Mouse (Mus musculus) heart, postnatal 0 days (tissue): Measurements from ENCODE around the gene Melk. TPM values are rescaled to one million over a fixed set of nuclear protein-coding genes. Genes with fewer than 3 reads are reported as not detected.

Source experiments
- ATAC-seq: fragments of 200-750 bp; cut with Nextera tagmentation; 2 replicates; pipeline ENCODE4 v1.8.0; 2017; ENCODE audit warnings: low read depth, moderate number of reproducible peaks, moderate library complexity; ENCODE audit not compliant: insufficient read depth
- DNase-seq: peaks from one replicate; pipeline ENCODE4 v3.0.0-alpha.2; 2016; ENCODE audit warnings: low spot score
- H3K27ac ChIP-seq: fragments of 300-500 bp; sonication (generic); 2 replicates; pipeline ENCODE4 v1.5.1; 2014; ENCODE audit warnings: low read depth, mild to moderate bottlenecking
- H3K27me3 ChIP-seq: fragments of 300-500 bp; sonication (generic); 2 replicates; pipeline ENCODE4 v1.6.1; 2014; ENCODE audit warnings: low read length, mixed read lengths; ENCODE audit not compliant: control insufficient read depth, insufficient read depth
- H3K36me3 ChIP-seq: fragments of 300-500 bp; sonication (generic); replicated peaks from 2 replicates; pipeline ENCODE4 v1.6.1; 2014; ENCODE audit warnings: low read length, mixed read lengths; ENCODE audit not compliant: control insufficient read depth, insufficient read depth
- H3K4me1 ChIP-seq: fragments of 300-500 bp; sonication (generic); 2 replicates; pipeline ENCODE4 v1.6.1; 2014; ENCODE audit warnings: antibody characterized with exemption; ENCODE audit not compliant: control insufficient read depth, insufficient read depth
- H3K4me2 ChIP-seq: fragments of 300-500 bp; sonication (generic); 2 replicates; pipeline ENCODE4 v1.6.1; 2014; ENCODE audit warnings: low read depth, mild to moderate bottlenecking, low read length, moderate library complexity
- H3K4me3 ChIP-seq: fragments of 300-500 bp; sonication (generic); 2 replicates; pipeline ENCODE4 v1.5.1; 2014; ENCODE audit warnings: low read depth, low read length
- H3K9ac ChIP-seq: fragments of 300-500 bp; sonication (generic); replicated peaks from 2 replicates; pipeline ENCODE4 v1.6.1; 2014; ENCODE audit warnings: low read depth, low read length, mixed read lengths
- H3K9me3 ChIP-seq: fragments of 300-500 bp; sonication (generic); replicated peaks from 2 replicates; pipeline ENCODE4 v1.6.1; 2016; ENCODE audit warnings: low read length; ENCODE audit not compliant: control insufficient read depth
- CTCF ChIP-seq: IDR thresholded peaks from 2 replicates; pipeline ENCODE4 v1.5.1; 2016; ENCODE audit warnings: antibody characterized with exemption, control low read depth, low read depth
- EP300 ChIP-seq: IDR thresholded peaks from 2 replicates; pipeline ENCODE4 v1.6.1; 2016; ENCODE audit warnings: antibody characterized with exemption, low read depth
- WGBS: fragments of 180-500 bp; shearing (Covaris S2); extraction: QIAGEN DNeasy Blood & Tissue Kit; methylation state at CpG from one replicate; pipeline ENCODE4 v1.1.7; 2014; 5-methylcytosine and 5-hydroxymethylcytosine counted together
- polyA plus RNA-seq: library from polyadenylated mRNA; unstranded; fragments of >200 nt; fragmentation: Nextera tagmentation; extraction: Ambion mirVana; gene quantifications from 2 replicates; pipeline ENCODE4 v1.2.1, GENCODE M21; 2015
- total RNA-seq: library from RNA; depleted of rRNA; stranded (reverse); fragments of >200 nt; gene quantifications from 2 replicates; pipeline ENCODE4 v1.2.3, GENCODE M21; 2014; ENCODE audit warnings: low replicate concordance

Gene Melk
- total and polyA plus RNA-seq, 2 experiments from 2014 or later = 6.3 to 13.7 TPM

DNA sequence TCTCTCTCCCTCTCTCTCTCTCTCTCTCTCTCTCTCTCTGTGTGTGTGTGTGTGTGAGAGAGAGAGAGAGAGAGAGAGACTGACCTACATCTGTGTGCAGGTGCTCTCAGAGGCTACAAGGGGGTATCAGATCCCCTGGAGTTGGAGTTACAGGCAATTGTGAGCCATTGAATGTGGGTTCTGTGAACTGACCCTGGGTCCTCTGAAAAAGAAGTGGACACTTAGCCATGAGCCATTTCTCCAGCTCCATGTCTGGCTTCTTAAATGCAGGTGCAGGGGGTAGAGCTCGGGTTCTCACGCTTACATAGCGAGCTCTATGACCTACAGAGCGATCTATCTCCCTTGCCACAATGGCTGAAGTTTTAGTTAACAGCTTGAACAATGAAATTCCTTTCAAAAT lies 41.5 kb upstream of the Melk start:
- Histone ChIP-seq H3K27ac (no peak overlapping the region), H3K9ac (no peak overlapping the region), H3K4me3 (no peak overlapping the region), H3K4me2 (no peak overlapping the region), H3K4me1 (no peaks in the 10 kb centered on the region), H3K27me3 (no peaks in the 10 kb centered on the region), H3K36me3 (no peaks in the 10 kb centered on the region), H3K9me3 (no peaks in the 10 kb centered on the region)
- WGBS = 90% methylated on average over 4 of the region's 4 CpGs
- no peak for TF ChIP-seq EP300
- TF ChIP-seq CTCF = no peak
- ATAC-seq (no peak), DNase-seq (no peak)

DNA sequence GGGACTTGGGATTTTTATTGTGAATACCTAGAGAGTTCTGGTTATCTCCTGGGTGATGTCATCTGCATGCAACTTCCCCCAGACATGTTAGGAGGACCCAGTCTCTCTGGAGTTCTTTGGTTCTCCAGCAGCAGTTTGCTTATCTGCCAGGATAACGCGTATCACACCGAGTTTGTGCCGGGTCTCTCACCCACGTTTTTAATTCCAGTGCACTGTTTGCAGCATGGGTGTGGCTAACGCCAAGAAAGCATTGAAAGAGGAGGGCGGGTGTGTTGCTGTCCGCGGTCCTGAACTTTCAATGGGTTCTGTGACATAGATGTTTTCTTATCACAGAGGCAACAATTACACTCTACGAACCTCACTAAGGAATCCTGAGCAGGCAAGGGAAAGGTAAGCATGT lies 40.4 kb upstream of the Melk start:
- Histone ChIP-seq H3K4me3 (no peak overlapping the region), H3K4me2 (no peak overlapping the region), H3K9me3 (no peaks in the 10 kb centered on the region), H3K9ac (no peak overlapping the region), H3K36me3 (no peaks in the 10 kb centered on the region), H3K27me3 (no peaks in the 10 kb centered on the region), H3K27ac (no peak overlapping the region), H3K4me1 (no peaks in the 10 kb centered on the region)
- ATAC-seq = no peak
- WGBS = 0% methylated on average over 10 of the region's 10 CpGs
- peak; percentile 37 for DNase-seq
- no peak for TF ChIP-seq CTCF
- no peak for TF ChIP-seq EP300

DNA sequence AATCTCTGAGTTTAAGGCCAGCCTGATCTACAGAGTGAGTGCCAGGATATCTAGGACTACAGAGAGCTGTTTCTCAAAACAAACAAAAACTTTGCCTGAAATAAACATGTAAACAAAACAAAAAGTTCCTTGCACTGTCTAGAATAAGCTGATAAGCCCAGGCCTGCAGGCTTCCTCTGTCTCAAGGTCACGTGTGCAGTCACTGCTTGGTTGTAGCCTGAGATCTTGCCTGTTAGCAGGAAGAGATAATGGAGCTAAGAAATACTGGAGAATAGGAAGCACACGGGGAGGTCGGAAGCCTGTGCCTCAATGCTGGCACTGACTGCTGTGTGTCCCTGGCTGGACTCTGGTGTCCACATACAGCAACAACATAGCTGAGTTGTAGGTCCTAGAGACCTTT lies 35.2 kb upstream of the Melk start:
- no peak overlapping the region for H3K4me2 ChIP-seq
- H3K9me3 ChIP-seq = no peaks in the 10 kb centered on the region
- ATAC-seq (no peak), DNase-seq (no peak)
- H3K4me1 ChIP-seq = no peaks in the 10 kb centered on the region
- no peak overlapping the region for H3K4me3 ChIP-seq
- WGBS = 38% methylated on average over 3 of the region's 3 CpGs
- H3K9ac ChIP-seq = no peak overlapping the region
- H3K27me3 ChIP-seq = no peaks in the 10 kb centered on the region
- no peaks in the 10 kb centered on the region for H3K36me3 ChIP-seq
- no peak overlapping the region for H3K27ac ChIP-seq
- TF ChIP-seq EP300 (no peak), CTCF (no peak)

DNA sequence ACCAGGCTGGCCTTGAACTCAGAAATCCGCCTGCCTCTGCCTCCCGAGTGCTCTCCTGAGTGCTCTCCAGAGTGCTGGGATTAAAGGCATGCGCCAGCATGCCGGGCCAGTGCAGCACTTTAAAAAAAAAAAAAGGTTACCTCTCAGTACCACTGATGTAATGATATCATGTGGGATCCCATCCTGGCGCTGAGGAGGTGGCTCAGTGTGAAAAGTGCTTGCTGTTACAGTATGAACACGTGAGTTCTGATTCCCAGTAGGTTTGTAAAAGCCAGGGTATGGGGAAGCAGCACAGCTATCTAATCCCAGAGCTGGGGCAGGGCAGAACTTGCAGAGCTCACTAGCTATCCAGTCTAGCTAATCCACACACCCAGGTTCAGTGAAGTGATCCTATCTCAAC lies 33.2 kb upstream of the Melk start:
- no peak for ATAC-seq

DNA sequence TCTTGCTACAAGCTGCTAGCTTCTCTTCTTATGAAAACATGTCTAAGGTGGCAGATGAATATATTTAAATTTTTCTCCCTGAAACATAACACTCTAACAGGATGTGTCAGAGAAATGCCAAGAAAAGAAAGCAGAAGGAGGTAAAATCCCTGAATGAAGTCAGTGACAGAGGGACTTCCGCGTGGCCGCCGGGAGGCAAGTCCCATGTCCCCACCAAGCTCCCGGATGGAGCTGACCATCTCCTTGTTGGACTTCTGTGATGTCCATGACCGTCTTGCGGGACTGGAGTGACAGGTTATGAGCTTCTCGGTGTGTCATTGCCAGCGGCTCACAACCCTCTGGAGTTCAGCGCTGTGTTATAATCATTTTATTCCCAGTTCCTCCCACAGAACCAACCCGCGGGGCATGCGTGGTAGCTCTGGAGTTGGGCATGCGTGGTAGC lies 31.3 kb upstream of the Melk start:
- DNase-seq = no peak
- H3K4me2 ChIP-seq = no peak overlapping the region
- H3K27me3 ChIP-seq = no peaks in the 10 kb centered on the region
- no peaks in the 10 kb centered on the region for H3K36me3 ChIP-seq
- H3K4me1 ChIP-seq = no peaks in the 10 kb centered on the region
- no peak for ATAC-seq
- no peaks in the 10 kb centered on the region for H3K9me3 ChIP-seq
- H3K27ac ChIP-seq = no peak overlapping the region
- TF ChIP-seq CTCF (no peak), EP300 (no peak)
- H3K4me3 ChIP-seq = no peak overlapping the region
- WGBS = 87% methylated on average over 14 of the region's 14 CpGs
- H3K9ac ChIP-seq = no peak overlapping the region

More for the DNA sequence above, 33.2 kb upstream of the Melk start:
- H3K36me3 ChIP-seq = no peaks in the 10 kb centered on the region
- no peaks in the 10 kb centered on the region for H3K9me3 ChIP-seq
- DNase-seq = no peak
- H3K4me2 ChIP-seq = no peak overlapping the region
- TF ChIP-seq CTCF = no peak
- no peak for TF ChIP-seq EP300
- H3K4me3 ChIP-seq = no peak overlapping the region
- H3K27me3 ChIP-seq = no peaks in the 10 kb centered on the region
- 75% methylated on average over 6 of the region's 6 CpGs for WGBS
- H3K4me1 ChIP-seq = no peaks in the 10 kb centered on the region
- no peak overlapping the region for H3K9ac ChIP-seq
- H3K27ac ChIP-seq = no peak overlapping the region

DNA sequence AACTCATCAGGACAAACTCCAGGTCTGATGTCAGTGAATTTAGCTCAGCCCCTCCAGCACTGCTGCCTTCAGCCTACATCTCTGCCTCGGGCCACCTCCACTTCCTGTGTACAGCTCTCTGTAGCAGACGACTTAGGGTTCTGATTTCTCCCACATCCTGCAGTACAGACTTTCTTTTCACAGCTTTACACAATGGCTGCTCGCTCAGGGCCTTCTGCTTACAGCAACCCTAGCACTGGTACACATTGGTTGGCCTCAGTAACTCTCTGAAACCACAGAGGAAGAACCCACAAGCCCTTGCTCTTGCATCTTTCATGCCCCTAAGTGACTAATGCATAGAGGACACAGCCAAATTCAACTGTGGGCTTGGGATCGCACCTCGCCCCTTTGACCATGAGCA lies 29.5 kb upstream of the Melk start:
- no peaks in the 10 kb centered on the region for H3K36me3 ChIP-seq
- no peak for DNase-seq
- H3K4me2 ChIP-seq = no peak overlapping the region
- no peaks in the 10 kb centered on the region for H3K4me1 ChIP-seq
- no peak for TF ChIP-seq CTCF
- no peak for TF ChIP-seq EP300
- H3K9me3 ChIP-seq = no peaks in the 10 kb centered on the region
- no peak overlapping the region for H3K4me3 ChIP-seq
- H3K27ac ChIP-seq = no peak overlapping the region
- H3K27me3 ChIP-seq = no peaks in the 10 kb centered on the region
- no peak for ATAC-seq
- H3K9ac ChIP-seq = no peak overlapping the region
- 52% methylated on average over 5 of the region's 5 CpGs for WGBS
